Mouse (Mus musculus): ENCODE results near the gene Dpysl5.

Gene Dpysl5

DNA sequence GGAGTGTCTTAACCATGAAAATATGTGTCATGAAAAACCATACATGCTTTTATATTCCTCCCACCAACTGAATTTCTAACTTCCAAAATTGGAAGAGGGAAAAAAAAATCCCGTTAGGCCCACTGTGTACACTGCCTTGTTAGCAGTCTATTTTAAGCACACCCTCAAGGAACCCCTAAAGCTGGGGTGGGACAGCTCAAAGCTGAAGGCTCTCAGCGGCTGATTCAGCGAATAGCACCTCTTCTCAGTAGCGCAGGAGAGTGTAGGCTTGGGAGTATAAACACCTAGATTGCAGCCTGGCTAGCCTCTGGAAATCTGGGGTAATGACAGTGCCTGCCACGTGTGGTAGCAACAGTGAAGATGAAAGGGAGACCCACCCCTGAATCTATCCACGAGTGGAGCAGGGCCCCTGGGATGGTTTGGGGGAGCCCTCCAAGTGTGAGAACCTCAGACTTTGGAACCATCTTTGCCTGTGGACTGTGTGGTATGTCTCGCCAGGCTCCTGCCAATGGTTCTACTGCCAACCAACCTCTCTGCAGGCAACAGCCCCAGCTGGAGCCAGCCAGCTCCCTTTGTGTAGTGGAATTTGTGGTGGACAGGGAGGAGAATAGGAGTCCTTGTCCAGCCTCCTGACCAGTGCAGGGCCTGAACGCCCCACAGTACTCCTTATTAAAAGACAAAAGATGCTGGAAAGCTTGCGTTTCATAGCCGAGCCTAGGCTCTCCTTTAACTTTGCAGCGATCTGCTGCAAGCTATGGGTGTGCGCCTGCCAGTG, 54.4 kb downstream of the Dpysl5 start:
- DNase-seq (ENCODE audit: low spot score) = no peak

DNA sequence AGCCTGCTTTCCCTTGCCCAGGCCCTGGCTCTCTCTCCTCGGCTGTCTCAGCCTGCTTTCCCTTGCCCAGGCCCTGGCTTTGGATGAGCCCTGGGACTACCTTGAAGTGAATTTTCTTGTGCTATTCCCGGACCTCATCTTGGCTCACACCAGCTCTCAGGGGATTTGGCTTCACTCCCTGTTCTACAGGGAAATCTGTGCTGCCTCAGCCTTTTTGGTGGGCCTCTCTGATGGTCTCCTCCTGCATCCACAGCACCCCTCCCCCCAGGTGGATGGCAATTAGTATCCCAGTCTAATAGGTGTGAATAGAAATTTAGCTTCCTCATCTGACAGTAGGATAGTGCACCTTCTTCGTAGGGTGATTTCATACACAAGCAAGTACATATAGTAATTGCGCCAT, 56.7 kb downstream of the Dpysl5 start:
- DNase-seq (ENCODE audit: low spot score) = no peak

DNA sequence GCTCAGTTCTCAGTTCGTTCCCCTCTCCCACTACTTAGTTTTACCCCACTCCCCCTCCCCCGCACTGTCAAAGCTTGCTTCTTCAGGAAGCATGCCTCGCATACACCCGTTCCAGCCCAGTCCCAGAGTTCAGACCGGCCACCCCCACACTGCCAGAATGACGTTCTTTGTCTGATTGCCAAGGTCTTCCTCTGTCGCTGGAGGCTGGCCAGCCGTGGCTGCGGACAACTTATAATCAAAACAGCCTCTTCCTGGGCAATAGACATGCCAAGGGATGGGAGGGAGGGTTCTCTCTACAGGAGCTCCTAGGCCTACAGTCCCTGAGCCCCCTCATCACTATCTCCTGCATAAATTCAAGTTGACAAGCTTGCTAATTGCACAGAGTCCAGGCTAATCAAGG, 57.2 kb downstream of the Dpysl5 start:
- no peak for DNase-seq (ENCODE audit: low spot score)

DNA sequence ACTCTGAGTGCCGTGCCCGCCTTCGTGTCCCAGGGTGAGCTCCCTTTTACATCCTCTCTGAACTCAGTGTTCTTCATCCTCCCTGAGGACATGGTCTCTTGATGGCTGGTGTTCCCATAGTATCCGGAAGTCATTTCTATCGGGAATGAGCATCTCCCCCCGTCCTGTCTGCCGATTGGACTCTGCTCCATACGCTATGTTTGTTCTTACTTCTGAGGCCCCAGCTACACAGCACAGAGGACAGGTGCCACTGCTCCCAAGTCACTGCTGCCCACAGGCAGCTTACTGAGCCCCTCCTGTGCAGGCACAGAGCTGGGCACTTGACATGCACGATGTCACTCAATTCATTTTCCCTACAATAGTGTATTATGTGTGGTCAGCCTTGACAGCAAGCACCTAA, 57.7 kb downstream of the Dpysl5 start:
- DNase-seq (ENCODE audit: low spot score) = no peak

DNA sequence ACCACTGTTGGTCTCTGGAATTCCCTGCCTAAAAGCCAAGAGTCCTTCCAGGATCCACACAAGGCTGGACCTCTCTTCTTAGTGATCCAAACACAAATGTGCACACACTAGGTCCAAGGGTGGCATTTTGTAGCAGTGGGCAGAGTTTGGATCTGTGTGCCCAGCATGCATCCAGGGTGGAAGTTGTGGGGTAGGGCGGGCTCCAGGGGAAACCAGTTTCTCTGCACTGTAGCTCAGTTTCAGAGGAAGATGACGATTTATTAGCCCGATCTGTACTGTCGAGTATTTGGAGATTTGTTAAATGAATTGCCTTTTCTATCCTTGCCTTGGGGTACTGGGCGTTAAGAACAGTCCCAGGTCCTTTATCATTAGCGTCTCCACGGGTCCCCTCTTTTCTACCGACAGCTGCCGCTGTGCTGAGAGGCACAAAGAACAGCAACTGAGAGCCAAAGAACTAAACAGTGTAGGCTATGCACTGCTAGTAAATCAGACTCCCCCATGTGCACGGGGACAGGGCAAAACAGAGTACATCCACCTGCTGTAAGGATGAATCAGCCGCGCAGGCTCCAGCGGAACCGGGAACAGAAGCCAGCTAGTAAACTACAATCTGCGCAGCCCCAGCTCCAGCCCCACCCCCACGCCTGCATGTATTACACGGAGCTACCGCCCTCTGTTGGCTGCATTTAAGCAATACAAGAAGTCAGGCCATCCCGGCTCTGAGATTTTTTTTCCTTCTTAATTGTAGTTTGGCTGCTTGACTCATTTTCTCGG, 63.4 kb downstream of the Dpysl5 start:
- DNase-seq (ENCODE audit: low spot score) = peak; percentile 54

DNA sequence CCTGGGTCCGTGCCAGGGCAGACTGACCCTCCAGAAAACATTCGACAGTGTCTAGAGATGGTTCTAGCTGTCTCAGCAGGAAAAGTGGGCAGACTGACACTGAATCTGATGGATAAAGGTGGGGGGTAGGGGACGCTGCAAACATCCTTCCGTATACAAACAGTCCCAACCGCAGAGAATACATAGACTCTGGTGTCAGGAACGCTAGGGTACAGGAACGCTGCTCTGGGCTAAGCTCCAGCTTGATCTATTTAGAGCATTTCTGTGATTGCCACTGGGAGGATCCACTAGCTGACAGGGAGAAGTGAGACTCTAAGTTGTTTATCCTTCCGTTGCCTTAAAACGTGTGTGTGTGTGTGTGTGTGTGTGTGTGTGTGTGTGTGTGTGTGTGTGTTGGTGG, 69.3 kb downstream of the Dpysl5 start:
- DNase-seq (ENCODE audit: low spot score) = no peak

DNA sequence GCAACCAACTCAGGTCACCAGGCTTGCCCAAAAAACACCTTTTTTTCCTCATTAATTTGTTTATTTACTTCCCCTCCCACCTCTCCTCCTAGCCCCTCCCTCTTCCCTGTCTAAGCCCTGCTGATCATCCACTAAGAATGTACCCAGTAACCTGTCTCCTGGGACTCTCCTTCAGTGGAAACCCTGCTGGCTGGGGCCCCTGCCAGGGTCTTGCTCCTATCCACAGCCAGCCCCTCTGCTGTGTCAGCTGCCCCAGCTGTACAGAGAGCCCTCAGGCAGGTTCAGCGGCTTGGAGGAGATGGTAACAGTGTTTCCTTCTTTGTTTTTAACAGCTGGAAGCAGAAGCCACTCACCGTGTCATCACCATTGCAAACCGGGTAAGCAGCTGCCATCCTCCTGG, 69.8 kb downstream of the Dpysl5 start:
- DNase-seq (ENCODE audit: low spot score) = no peak

DNA sequence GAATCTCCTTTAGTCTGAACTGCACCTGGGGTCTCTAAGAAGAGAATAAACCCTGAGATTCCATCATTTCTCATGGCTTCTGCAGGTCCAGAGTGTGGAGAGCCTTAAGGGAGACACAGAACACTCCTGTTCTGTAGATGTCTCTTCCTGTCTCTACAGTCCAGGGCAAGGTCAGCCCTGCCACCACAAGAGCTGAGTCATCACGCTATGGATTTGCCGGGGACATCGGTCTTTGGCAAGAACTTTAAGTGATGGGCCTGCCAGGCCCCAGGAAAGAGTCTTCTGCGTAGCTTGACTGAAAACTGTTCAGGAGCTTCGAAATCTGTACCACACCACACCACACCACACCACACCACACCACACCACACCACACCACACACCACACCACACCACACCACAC, 76.0 kb downstream of the Dpysl5 start:
- DNase-seq (ENCODE audit: low spot score) = no peak

DNA sequence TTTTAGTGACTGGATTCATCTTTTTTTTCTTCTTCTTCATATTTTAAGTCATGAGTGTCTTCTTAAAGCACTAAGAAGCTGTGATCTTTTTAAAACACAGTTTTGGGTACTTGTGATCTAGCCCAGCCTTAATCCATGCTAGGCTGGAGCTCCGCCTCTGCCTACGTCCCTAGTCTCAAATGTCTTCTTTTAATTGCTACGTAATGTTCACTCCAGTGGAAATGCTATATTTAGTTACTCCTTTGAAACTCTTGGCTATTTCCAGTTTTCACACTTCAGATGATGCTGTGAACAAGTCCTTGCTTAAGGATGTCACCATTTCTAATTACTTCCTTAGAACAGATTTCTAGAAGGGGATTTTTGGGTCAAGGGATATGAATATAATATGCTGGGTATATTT, 78.7 kb downstream of the Dpysl5 start:
- no peak for DNase-seq (ENCODE audit: low spot score)

DNA sequence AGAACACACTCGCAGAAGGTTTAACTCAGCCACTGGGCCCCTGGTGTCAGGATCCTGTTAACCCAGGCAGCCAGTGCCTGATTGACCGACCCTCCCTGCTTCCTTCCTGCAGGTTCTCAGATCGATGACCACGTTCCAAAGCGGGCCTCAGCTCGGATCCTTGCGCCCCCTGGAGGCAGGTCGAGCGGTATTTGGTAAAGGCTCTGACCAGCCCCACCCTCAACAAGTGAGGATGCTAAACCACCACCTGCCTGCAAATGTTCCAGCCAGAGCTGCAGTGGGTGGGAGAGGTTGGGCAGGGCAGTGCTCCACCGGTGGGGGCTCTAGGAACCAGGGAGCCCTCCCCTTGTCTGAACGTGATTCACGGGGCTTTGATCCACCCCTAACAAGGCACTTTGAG, 84.8 kb downstream of the Dpysl5 start:
- peak; percentile 58 for DNase-seq (ENCODE audit: low spot score)

DNA sequence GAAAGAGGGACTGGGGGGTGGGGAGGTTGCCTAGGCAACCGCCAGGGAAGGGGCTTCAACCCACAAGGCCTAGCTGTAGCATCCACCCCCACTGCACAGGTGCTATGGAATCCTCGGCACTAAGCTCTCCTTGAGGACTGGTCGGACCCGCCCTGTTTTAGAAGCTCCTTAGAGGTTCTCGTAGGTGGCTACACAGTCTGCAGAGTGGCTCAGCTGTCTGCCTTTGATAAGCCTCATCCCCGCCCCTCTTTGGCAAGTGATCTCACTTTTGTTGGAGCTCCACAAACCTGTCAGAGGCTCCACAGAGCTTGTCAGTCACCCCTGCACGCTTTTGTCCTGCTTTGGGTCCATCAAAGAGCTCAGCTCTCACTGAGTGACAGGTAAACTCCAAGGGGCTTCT, 86.1 kb downstream of the Dpysl5 start:
- DNase-seq (ENCODE audit: low spot score) = no peak

DNA sequence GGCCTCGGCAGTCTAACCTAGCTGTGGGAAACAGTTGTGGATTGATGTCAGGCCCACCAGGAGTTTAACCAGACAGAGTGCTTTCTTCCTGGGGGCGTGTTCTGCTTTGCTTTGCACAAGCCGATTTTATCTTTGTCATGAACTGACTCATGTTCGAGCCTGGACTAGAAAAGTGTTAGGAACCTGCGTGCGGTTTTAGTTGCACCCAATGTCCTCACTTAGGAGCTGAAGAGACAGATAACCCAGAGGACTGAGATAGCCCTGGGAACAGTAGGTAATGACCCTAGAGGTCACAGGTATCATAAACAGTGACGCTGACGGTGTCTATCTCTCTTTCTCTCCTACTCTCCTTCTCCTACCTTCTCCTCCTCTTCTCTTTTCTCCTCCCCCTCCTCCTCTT, 86.6 kb downstream of the Dpysl5 start:
- no peak for DNase-seq (ENCODE audit: low spot score)

DNA sequence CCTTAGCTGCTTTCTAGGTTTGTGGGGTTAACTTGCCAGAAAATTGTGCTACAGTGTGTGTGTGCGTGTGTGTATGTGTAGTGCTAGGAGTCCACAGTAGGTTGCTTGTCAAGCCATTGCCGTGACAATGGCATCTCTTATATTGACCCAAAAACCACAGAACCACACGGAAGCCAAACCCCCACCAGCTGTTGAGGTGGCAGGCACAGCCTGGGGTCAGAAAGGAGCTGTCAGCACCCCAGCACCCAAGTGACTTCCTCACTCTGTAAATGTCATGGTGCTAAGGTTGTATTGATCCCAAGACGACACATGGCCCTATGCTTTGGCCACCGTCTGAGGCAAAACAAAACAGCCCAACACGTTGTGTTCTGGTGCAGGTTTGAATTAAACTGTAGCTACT, 87.6 kb downstream of the Dpysl5 start:
- DNase-seq (ENCODE audit: low spot score) = no peak

DNA sequence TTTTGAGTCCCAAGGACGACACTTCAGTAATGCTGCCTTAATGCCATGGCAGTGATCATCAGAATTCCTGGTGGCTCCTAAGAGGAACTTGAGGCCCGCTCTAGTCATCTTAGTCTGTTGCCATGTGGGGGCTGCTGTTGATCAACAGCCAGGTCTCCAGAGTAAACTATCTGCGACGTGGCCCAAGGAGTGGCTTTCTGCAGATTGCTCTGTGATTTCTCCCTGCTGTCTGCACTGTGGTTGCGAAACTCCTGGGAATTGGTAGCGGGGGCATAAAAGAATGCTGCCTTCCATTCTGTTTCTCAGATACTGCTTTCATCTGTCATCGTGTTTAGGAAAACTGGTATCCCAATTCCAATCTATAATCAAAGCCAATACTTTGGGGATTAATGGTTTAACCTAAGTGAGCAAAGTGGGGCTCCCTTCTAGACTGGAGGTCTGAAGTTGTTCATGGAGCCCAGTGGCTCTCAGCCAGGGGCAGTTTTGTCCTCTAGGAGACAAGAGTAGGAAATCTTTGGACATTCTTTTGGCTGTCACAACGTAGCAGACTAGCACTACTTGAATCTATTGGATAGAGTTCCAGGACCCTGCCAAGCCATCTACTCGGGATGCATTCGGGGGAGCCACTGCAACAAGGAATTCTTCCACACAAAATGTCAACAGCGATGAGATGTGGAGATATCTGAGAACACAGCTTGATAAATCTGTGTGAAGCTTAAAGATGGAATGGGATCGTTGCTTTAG, 91.5 kb downstream of the Dpysl5 start:
- DNase-seq (ENCODE audit: low spot score) = no peak

DNA sequence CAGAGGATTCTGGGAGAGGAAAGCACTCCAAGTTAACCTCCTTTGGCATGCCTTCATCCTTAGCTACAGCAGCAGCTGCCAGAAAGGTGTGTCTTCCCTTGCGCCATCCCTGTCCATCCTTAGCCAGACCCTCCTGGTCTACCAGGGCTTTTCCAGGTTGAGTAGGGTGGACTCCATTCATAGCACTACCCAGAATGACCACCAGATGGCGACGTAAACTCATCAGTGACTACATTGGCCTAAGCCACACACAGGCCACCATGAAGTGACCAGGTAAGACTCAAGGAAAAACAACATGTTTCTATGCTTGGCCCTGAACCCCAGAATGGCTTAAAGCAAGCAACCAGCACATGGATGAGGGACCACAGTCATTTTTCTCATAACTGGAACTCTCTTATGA, 94.7 kb downstream of the Dpysl5 start:
- peak; percentile 73 for DNase-seq (ENCODE audit: low spot score)

DNA sequence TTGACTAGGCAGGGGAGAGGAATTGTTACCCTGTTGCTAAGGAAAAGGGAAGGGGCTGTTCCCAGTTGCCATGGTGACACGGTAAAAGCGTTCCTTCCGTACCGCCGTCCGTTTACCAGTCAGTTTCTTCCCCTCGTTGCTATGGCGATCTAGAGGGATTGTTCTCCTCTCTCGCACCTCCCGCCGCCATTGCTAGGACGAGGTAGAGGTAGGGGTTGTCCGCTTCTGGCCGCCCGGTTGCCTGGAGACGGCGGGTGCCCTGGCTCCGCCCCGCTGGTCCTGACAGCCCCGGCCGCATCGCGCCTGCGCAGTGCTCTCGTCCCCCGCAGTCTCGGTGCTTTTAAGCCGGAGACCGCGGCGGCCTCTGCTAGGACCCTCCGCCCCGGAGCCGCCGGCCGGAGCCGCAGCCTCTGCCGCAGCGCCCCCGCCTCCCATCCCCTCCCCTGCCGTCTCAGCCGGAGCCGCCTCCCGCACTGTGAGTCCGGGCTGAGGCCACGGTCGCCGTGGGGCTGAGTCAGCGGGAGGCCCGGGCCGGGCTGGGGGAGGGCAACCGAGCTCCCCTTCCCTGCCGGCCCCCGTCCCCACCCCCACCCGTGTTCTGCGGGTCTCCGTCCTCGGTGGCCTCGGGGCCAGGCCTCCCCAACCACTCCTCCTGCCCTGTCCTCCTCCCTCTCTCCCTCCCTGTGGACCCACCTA, 103.2 kb downstream of the Dpysl5 start, which contains the start of gene Mapre3:
Mapre3 (plus strand) TSS at position 218 of the 696 bp plus-strand sequence.
- DNase-seq (ENCODE audit: low spot score) = peak; percentile 24

DNA sequence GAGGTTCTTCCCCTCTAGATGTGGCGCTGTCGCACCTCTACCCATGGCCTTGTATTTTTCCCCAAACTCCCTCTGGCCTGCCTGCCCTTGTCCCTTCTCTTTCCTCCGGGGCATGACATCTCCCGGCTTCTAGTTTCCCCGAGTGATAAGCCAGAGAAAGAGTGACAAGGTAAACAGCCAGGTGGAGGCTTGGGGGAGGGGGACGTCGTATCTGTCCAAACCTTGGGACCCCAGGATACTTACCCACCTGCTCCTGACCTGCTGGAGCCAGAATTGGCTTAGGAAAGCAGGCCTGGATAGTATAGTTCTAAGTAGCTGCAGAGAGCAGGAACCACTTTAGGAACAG, 103.7 kb downstream of the Dpysl5 start:
- no peak for DNase-seq (ENCODE audit: low spot score)

DNA sequence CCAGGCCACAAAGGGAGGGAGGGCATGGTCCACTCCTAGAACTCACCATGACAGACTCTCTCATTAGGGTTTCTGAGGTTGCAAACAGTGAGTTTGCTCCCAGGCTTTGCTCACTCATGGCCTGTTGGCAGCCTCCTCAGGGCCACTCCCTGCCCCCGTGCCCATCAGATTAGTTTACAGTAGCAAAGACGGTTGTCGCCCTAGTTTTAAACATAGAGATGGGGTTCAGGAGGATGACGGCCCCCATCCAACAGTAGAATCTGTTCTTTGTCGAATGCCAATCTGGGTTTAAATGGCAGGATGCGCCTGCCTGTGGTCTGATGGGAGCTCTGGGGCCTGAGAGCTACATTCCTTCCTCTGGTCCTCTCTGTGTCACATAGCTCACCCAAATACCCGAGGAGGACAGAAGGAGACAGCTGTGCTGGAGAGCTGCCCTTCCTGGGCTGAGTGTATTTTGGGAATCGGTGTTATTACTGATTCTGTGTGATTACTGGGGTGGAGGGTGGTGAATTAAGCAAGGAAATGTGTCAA, 105.0 kb downstream of the Dpysl5 start:
- no peak for DNase-seq (ENCODE audit: low spot score)

DNA sequence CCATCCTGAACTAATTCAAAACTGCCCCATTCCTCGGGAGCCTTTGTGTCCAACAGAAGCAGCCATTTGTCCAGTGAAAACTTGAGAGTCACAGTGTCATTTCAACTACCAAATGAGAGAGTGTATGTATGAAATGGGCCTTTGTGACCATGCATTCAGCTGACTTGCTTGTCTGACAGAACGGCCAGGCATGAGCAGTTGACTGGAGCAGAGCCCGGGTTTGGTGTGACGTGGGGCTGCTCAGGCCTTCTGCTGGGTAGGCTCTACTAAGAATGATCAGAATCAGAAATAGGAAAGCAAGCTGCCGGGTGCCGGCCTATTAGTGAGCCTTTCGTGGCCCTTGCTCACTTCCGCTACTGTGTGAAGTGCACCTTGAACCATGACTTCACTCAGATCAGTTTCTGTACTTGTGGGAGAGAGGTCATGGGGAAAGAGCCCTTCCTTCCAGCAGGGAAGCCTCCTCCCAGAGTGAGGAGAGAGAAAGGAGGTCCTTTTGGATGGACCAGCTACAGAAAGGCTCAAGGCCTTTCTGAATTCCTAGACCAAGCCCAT, 107.5 kb downstream of the Dpysl5 start:
- DNase-seq (ENCODE audit: low spot score) = no peak

DNA sequence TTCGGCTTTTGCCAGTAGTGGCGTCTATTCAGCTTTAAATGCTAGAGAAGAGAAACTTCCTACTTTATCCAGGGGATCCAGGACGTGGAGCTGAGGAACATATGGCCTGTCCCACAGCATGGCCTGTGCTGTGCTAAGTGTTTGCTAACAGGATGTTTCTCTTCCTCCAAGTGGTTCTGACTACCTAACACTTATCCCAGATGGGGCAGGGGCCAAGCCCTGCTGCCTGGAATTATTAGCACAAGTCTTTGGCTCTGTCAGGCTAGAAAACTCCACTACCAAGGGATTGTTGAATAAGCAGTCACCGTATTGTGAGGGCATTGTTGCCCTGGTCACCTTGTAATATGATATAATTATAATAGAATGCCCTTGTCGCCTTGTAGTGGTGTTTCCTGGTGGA, 111.3 kb downstream of the Dpysl5 start:
- no peak for DNase-seq (ENCODE audit: low spot score)

DNA sequence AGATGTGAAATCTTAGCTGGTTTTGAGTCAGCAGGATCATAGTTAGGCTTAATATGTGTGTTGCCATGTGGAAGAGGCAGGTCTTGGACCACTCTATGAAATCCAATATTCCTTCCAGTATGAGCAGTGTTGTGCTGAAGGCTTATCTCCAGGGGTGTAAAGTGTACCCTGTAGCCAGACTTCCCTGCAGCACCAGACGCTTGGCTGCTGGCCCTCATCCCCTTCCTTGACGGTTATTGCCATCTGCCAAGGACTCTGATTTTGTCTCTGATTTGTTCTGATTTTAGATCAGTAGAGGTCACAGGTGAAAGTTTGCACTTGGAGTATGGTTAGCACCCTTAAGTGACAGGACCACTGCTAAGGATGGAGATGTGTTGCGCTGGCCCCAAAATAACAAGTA, 111.7 kb downstream of the Dpysl5 start:
- DNase-seq (ENCODE audit: low spot score) = no peak

Data from urinary bladder, postnatal 10 days (tissue).